Mouse (Mus musculus) cerebellum, adult 18-20 months (tissue): ENCODE results near the gene Epb41l4b.

ENCODE experiments used
- DNase-seq, 2 experiments: peaks; one replicate each; pipeline ENCODE4 v3.0.0; 2021

Epb41l4b gene

DNA sequence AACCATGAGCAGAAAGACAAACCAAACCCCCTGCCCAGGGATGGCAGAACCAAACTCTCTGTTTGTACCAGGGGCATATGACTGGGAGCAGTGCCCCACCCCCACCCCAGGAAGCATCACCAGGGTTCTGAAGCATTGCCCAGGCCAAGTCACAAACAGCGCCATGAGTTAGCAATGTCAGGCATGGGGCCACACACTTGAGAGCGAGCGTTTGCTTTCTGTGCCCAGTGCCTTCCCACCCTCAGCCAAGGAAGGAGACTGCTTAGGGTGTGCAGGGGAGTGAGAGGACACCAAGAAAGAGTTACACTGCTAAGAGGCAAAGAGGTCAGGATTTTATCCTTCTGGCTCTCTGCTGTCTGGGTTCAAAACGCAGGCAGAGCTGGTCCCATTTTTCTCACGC lies 132.8 kb downstream of the Epb41l4b start:
- DNase-seq, result no peak

DNA sequence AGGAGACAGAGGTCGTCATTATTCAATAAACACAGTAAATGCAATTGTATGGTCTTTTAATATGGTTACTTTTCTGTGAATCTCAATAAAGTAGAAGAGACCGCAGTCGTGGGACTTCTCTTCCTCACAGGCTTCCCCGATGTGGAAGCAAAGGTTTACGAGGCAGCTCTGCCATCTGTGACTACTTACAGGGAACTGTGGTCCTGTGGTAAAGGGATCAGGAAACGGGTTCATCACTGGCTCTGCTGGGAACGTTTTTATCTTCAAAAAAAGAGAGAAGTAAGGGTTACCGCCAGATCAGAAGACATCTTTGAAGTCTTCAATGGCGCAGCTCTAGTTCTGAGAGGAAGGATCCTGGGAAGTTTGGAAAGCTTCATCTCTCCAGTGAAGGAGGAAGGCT lies 135.5 kb downstream of the Epb41l4b start:
- no peak for DNase-seq

GRCm38 (mm10) chr4:57005011-57005410 lies 138.2 kb downstream of the Epb41l4b start:
- DNase-seq, result peak; percentile 33 to 46

DNA sequence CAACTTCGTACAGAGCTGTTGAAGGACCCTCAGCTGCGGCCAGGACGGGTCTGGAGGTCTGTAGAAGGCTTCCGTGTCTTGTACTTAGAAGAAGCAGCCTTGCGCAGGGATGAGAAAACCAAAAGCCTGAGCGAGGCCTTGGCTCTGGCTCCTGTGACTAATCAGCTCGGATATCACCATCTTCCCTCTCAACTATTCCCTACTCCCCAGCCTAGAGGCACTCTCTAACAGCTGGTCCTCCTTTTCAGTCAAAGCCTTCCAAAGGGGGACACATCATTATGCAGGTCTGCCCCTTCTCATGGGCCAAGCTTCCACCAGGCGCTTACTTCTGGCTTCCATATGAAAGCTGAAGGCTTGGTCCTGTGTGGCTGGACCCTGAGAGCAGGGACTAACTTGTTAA lies 139.4 kb downstream of the Epb41l4b start:
- no peak for DNase-seq

GRCm38 (mm10) chr4:57002751-57003150 lies 140.5 kb downstream of the Epb41l4b start:
- DNase-seq, result no peak

- no peak for DNase-seq
Observed at GRCm38 (mm10) chr4:57001437-57001836, 141.8 kb downstream of the Epb41l4b start.

- DNase-seq, result no peak
Observed at GRCm38 (mm10) chr4:56993331-56993730, 149.9 kb downstream of the Epb41l4b start.

GRCm38 (mm10) chr4:56991951-56992350 lies 151.3 kb downstream of the Epb41l4b start:
- DNase-seq, result no peak

DNA sequence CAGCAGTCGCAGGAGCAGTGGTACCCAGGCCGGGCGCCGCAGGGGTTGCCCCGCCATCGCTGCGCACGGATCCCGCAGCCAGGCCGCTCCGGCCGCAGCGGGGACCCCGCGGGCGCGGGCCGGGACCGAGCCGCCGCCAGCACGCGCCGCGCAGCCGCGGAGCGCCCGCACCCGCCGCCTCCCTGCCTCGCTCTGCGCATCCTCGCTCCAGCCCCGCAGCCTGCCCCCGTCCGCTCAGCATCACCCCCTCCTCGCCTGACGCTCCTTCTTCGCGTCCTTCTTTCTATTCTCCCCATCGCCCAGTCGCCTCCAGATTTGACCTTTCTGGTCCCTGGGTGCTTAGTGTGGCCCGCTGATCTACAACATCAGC lies 153.0 kb downstream of the Epb41l4b start, which contains the start of gene Frrs1l:
Gene Frrs1l, minus strand, starts transcription at position 177 of the 370 bp plus-strand sequence.
- DNase-seq, result peak; percentile 81 to 86

- peak; percentile 73 to 78 for DNase-seq
Observed at GRCm38 (mm10) chr4:56989431-56990214, 153.6 kb downstream of the Epb41l4b start.

DNA sequence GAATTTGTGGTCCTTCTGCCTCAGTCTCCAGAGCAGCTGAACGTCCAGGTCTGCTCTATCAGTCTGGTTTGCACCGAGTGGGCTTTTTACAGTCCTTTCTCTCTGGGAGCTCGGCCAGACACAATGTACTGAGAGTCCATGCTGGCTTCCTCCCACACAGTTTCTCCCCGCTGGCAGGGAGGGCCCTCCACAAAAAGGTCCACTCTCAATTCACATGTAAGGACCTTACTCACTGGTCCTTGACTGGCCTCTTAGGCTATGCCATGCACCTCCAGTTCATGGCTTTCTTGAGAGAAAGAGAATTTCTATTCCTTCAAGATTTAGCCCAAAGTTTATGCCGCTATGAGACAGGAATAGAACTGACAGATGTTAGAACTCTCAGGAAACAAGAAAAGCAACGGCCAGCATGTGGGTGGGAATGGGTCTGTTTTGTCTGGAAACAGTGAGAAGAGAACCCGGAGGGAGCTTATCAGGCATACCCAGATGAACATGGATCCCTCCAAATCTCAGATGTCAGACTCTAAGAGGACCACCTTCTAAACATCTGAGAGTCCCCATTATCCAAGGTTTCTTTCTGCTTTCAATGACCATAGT lies 177.6 kb downstream of the Epb41l4b start:
- DNase-seq, result no peak

DNA sequence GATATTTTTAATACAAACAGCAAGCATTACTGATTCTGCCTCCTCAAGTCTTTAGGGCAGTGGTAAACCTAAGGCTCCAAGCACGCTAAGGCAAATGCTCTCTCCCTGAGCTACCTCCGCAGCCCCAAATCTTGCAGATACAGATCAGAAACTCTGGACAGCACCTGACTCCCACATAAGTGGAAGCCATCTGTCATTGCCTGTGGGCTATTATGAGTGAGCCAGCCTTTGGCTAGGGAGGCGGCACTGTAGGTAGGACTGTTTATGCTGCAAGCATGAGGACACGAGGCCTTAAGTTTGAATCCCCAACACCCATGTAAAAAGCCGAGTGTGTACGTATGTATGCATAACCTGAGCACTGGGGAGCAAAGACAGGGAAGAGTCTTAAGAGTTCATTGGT lies 179.6 kb downstream of the Epb41l4b start:
- DNase-seq, result peak; percentile 58 to 71

GRCm38 (mm10) chr4:56961320-56961925 lies 181.8 kb downstream of the Epb41l4b start:
- DNase-seq, result no peak

- DNase-seq, result no peak
Observed at GRCm38 (mm10) chr4:56957518-56957917, 185.7 kb downstream of the Epb41l4b start.

DNA sequence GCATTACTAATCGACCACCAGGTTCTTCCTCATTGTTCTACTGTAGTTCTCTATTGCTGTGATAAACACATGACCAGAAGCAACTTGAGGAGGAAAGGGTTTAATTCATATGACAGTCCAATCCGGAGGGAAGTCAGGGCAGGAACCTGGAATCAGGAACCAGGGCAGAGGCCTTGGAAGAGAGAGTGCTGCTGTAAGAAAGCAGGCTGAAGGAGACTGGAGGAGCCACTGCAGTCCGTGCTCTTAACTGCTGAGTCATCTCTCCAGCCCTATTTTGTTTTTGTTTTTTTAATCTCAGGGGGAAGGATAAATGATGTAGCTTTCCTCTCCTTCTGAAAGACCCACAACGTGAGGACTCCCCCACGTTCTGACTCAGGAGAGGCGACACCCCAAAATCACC lies 190.0 kb downstream of the Epb41l4b start:
- DNase-seq, result no peak

DNA sequence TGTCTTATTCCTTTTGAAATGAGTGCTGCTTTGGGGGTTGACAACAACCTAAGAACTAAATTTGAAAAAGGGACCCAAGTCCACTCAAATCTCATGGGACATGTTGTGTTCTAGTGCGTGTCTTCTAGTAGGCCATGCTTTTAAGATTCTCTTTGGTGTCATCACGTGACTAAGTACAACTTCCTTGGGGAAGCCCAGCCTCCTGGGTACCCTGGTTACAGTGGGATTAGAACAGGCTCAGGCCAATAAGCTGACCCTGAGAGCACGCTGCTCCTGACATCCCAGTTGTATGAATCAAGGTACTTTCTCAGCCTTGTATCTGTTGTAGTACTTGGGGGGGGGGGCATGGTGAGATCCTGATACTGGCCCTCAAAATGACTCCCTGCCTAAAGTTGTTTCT lies 191.5 kb downstream of the Epb41l4b start:
- no peak for DNase-seq

GRCm38 (mm10) chr4:56949494-56949893 lies 193.7 kb downstream of the Epb41l4b start:
- DNase-seq, result no peak

DNA sequence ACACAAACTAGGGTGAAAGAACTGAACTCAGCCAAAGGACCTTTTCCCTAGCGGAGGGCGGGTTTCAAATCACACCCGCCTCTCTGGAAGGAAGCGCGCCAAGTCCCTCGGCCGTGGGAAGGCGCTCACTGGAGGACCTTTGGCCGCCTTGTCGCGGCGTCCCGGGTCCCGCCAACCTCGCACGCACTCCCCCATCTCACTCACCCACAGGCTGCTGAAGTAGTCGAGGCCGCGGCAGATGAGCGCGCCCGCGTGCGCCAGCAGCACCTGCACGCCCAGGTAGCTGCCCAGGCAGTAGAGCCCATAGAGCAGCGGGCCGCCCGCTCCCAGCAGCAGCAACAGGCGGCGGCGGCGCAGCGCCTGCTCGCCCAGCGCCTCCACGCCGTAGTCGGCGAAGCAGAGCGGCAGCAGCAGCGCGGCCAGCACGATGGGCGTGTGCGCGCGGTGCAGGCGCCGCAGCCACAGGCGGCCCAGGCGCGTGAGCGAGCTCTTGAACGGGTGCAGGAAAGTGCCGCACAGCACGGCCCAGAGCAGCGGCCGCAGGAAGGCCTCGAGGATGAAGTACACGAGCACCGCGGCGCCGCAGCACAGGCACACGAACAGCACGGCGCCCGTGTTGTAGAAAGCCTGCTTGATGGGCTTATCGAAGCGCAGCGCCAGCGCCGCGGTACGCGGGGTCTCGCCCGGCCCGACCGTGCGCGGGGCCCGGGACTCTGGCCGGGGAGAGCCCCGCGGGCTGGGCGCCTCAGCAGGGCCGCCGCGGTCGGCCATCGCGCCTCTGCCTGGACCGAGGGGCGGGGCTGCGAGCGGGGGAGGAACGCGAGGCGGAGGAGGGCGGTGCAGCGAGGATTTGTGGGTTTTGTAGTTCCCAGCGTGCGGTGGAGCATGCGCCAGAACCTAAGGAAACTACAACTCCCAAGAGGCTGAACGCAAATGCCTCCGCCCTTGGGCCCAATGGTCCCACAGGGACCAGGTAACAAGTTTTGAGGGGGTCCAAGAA lies 196.3 kb downstream of the Epb41l4b start, which contains the start of gene Tmem245:
Gene Tmem245, minus strand, starts transcription at position 797 of the 1,000 bp plus-strand sequence.
- peak; percentile 95 to 97 for DNase-seq

DNA sequence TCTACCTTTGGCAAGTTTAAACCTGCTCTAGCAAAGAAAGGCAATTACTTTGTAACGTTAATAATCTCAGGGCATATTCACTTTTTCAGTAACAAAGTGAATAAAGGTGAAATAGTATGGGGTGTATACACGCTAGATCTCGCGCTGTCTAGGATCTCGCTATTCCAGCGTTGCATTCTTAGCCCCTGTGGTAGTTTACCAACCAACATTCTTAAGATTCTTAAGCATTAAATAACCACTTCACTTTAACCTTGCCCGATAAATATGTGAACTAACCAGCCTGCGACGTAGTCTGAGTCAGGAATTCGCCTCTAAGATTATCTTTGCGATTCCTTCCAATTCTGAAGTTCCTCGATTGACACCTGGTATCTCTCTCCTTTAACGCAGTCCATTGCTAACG lies 197.1 kb downstream of the Epb41l4b start:
- DNase-seq, result no peak

GRCm38 (mm10) chr4:56944286-56944685 lies 199.0 kb downstream of the Epb41l4b start:
- no peak for DNase-seq

GRCm38 (mm10) chr4:56943258-56943657 lies 200.0 kb downstream of the Epb41l4b start:
- no peak for DNase-seq

DNA sequence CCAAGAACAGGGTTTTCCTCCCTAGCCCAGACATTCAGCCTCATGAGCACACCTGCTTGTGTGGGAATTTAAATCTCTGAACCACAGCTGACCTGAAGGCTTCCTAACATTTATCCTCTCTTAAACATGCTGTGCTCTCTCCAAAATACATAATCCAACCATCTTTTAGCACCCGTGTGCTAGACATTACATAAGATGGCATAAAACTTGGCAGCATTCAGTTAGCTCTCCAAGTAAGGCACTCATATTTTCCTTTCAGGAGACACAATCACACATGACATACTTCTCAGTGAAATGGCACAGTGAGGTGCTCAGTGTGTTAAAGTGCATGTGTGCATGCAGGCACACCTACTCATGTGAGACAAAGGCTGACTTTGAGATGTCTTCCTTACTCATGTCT lies 200.7 kb downstream of the Epb41l4b start:
- DNase-seq, result no peak
